Mouse (Mus musculus): ENCODE measurements at regions not wholly inside any gene's neighbourhood (a gene's known extent, or its start where the extent isn't known, plus 50 kb on each side); places are given as distances from the start of the nearest gene placed in this dataset.

GRCm38 (mm10) chr1:183619451-183620059 is 201.5 kb downstream of the Hhipl2 start:
- DNase-seq (ENCODE audit: low read depth, low spot score): no peak
- in situ Hi-C loops (cut with MboI; ENCODE audit: low sequenced_read_pairs in 2 of 2, unreplicated experiment in 2 of 2): no loop called here

GRCm38 (mm10) chr1:183622341-183622740 is 204.3 kb downstream of the Hhipl2 start:
- Histone ChIP-seq H3K36me3 (ENCODE audit: control insufficient read depth, insufficient read depth, low read length, poor library complexity, severe bottlenecking) (no peaks in the 10 kb centered on the region), H3K4me1 (ENCODE audit: control insufficient read depth in 2 of 2, insufficient read depth in 2 of 2, low read length in 2 of 2, poor library complexity in 1 of 2) (no peaks in the 10 kb centered on the region), H3K4me3 (ENCODE audit: insufficient read depth in 1 of 2, low read depth in 1 of 2, low read length in 2 of 2, poor library complexity in 1 of 2, severe bottlenecking in 1 of 2) (no peak overlapping the region), H3K9ac (ENCODE audit: insufficient read depth, low read depth, low read length, poor library complexity, severe bottlenecking) (no peak overlapping the region), H3K9me3 (ENCODE audit: control insufficient read depth, insufficient read depth, low read depth, low read length) (no peaks in the 10 kb centered on the region), H3K27ac (ENCODE audit: insufficient read depth, low read depth, low read length, poor library complexity, severe bottlenecking) (no peak overlapping the region)
- no peak for DNase-seq (ENCODE audit: low read depth, low spot score)
- TF ChIP-seq MAFK (IDR thresholded peaks at IDR 0.05; ENCODE audit: insufficient read depth, low read depth, low read length) (no peak), ZNF384 (IDR thresholded peaks at IDR 0.05; ENCODE audit: low read depth, low read length) (no peak), CHD2 (IDR thresholded peaks at IDR 0.05; ENCODE audit: low read depth, low read length) (no peak), HCFC1 (IDR thresholded peaks at IDR 0.05; ENCODE audit: borderline replicate concordance, insufficient read depth, low read length) (no peak), ZC3H11A (IDR thresholded peaks at IDR 0.05; ENCODE audit: borderline replicate concordance, low read depth, low read length) (no peak)
- in situ Hi-C loops (cut with MboI; ENCODE audit: low sequenced_read_pairs in 2 of 2, unreplicated experiment in 2 of 2): no loop called here

More at GRCm38 (mm10) chr1:183619451-183620059, 201.5 kb downstream of the Hhipl2 start:
- Histone ChIP-seq H3K4me3 (ENCODE audit: insufficient read depth in 1 of 2, low read depth in 1 of 2, low read length in 2 of 2, poor library complexity in 1 of 2, severe bottlenecking in 1 of 2) (no peak overlapping the region), H3K4me1 (ENCODE audit: control insufficient read depth in 2 of 2, insufficient read depth in 2 of 2, low read length in 2 of 2, poor library complexity in 1 of 2) (no peaks in the 10 kb centered on the region), H3K27ac (ENCODE audit: insufficient read depth, low read depth, low read length, poor library complexity, severe bottlenecking) (no peak overlapping the region), H3K36me3 (ENCODE audit: control insufficient read depth, insufficient read depth, low read length, poor library complexity, severe bottlenecking) (no peaks in the 10 kb centered on the region), H3K9me3 (ENCODE audit: control insufficient read depth, insufficient read depth, low read depth, low read length) (no peaks in the 10 kb centered on the region), H3K9ac (ENCODE audit: insufficient read depth, low read depth, low read length, poor library complexity, severe bottlenecking) (no peak overlapping the region)
- TF ChIP-seq CHD2 (IDR thresholded peaks at IDR 0.05; ENCODE audit: low read depth, low read length) (no peak), ZC3H11A (IDR thresholded peaks at IDR 0.05; ENCODE audit: borderline replicate concordance, low read depth, low read length) (no peak), MAFK (IDR thresholded peaks at IDR 0.05; ENCODE audit: insufficient read depth, low read depth, low read length) (no peak), ZNF384 (IDR thresholded peaks at IDR 0.05; ENCODE audit: low read depth, low read length) (no peak), HCFC1 (IDR thresholded peaks at IDR 0.05; ENCODE audit: borderline replicate concordance, insufficient read depth, low read length) (no peak)

- H3K4me3 ChIP-seq (ENCODE audit: insufficient read depth in 1 of 2, low read depth in 1 of 2, low read length in 2 of 2, poor library complexity in 1 of 2, severe bottlenecking in 1 of 2): no peak overlapping the region
- H3K9me3 ChIP-seq (ENCODE audit: control insufficient read depth, insufficient read depth, low read depth, low read length): no peaks in the 10 kb centered on the region
- TF ChIP-seq MAFK (IDR thresholded peaks at IDR 0.05; ENCODE audit: insufficient read depth, low read depth, low read length) (no peak), ZNF384 (IDR thresholded peaks at IDR 0.05; ENCODE audit: low read depth, low read length) (no peak), CHD2 (IDR thresholded peaks at IDR 0.05; ENCODE audit: low read depth, low read length) (no peak), ZC3H11A (IDR thresholded peaks at IDR 0.05; ENCODE audit: borderline replicate concordance, low read depth, low read length) (no peak), HCFC1 (IDR thresholded peaks at IDR 0.05; ENCODE audit: borderline replicate concordance, insufficient read depth, low read length) (no peak)
- in situ Hi-C loops (cut with MboI; ENCODE audit: low sequenced_read_pairs in 2 of 2, unreplicated experiment in 2 of 2): no loop called here
- DNase-seq (ENCODE audit: low read depth, low spot score): no peak
- no peak overlapping the region for H3K9ac ChIP-seq (ENCODE audit: insufficient read depth, low read depth, low read length, poor library complexity, severe bottlenecking)
- no peaks in the 10 kb centered on the region for H3K4me1 ChIP-seq (ENCODE audit: control insufficient read depth in 2 of 2, insufficient read depth in 2 of 2, low read length in 2 of 2, poor library complexity in 1 of 2)
- no peak overlapping the region for H3K27ac ChIP-seq (ENCODE audit: insufficient read depth, low read depth, low read length, poor library complexity, severe bottlenecking)
- no peaks in the 10 kb centered on the region for H3K36me3 ChIP-seq (ENCODE audit: control insufficient read depth, insufficient read depth, low read length, poor library complexity, severe bottlenecking)
These were observed 206.3 kb downstream of the Hhipl2 start for GRCm38 (mm10) chr1:183624266-183624665.

- no peaks in the 10 kb centered on the region for H3K36me3 ChIP-seq (ENCODE audit: control insufficient read depth, insufficient read depth, low read length, poor library complexity, severe bottlenecking)
- H3K4me1 ChIP-seq (ENCODE audit: control insufficient read depth in 2 of 2, insufficient read depth in 2 of 2, low read length in 2 of 2, poor library complexity in 1 of 2): no peaks in the 10 kb centered on the region
- TF ChIP-seq MAFK (IDR thresholded peaks at IDR 0.05; ENCODE audit: insufficient read depth, low read depth, low read length) (no peak), CHD2 (IDR thresholded peaks at IDR 0.05; ENCODE audit: low read depth, low read length) (no peak), ZC3H11A (IDR thresholded peaks at IDR 0.05; ENCODE audit: borderline replicate concordance, low read depth, low read length) (no peak)
- H3K4me3 ChIP-seq (ENCODE audit: insufficient read depth in 1 of 2, low read depth in 1 of 2, low read length in 2 of 2, poor library complexity in 1 of 2, severe bottlenecking in 1 of 2): no peak overlapping the region
- H3K27ac ChIP-seq (ENCODE audit: insufficient read depth, low read depth, low read length, poor library complexity, severe bottlenecking): no peak overlapping the region
- no peak for DNase-seq (ENCODE audit: low read depth, low spot score)
- in situ Hi-C loops (cut with MboI; ENCODE audit: low sequenced_read_pairs in 2 of 2, unreplicated experiment in 2 of 2): no loop called here
- H3K9me3 ChIP-seq (ENCODE audit: control insufficient read depth, insufficient read depth, low read depth, low read length): no peaks in the 10 kb centered on the region
- H3K9ac ChIP-seq (ENCODE audit: insufficient read depth, low read depth, low read length, poor library complexity, severe bottlenecking): no peak overlapping the region
These were observed 215.8 kb downstream of the Hhipl2 start for GRCm38 (mm10) chr1:183633810-183634209.

GRCm38 (mm10) chr1:183634836-183635235 is 216.8 kb downstream of the Hhipl2 start:
- TF ChIP-seq ZNF384 (IDR thresholded peaks at IDR 0.05; ENCODE audit: low read depth, low read length): no peak
- TF ChIP-seq CHD2 (IDR thresholded peaks at IDR 0.05; ENCODE audit: low read depth, low read length): no peak
- TF ChIP-seq ZC3H11A (IDR thresholded peaks at IDR 0.05; ENCODE audit: borderline replicate concordance, low read depth, low read length): no peak
- no peak for TF ChIP-seq MAFK (IDR thresholded peaks at IDR 0.05; ENCODE audit: insufficient read depth, low read depth, low read length)
- no peak for TF ChIP-seq HCFC1 (IDR thresholded peaks at IDR 0.05; ENCODE audit: borderline replicate concordance, insufficient read depth, low read length)

More at GRCm38 (mm10) chr1:183634836-183635235, 216.8 kb downstream of the Hhipl2 start:
- DNase-seq (ENCODE audit: low read depth, low spot score): no peak
- no peak overlapping the region for H3K4me3 ChIP-seq (ENCODE audit: insufficient read depth in 1 of 2, low read depth in 1 of 2, low read length in 2 of 2, poor library complexity in 1 of 2, severe bottlenecking in 1 of 2)
- no peak overlapping the region for H3K9ac ChIP-seq (ENCODE audit: insufficient read depth, low read depth, low read length, poor library complexity, severe bottlenecking)
- H3K27ac ChIP-seq (ENCODE audit: insufficient read depth, low read depth, low read length, poor library complexity, severe bottlenecking): no peak overlapping the region
- H3K9me3 ChIP-seq (ENCODE audit: control insufficient read depth, insufficient read depth, low read depth, low read length): no peaks in the 10 kb centered on the region
- no peaks in the 10 kb centered on the region; a peak in 1 of 4 replicates for H3K4me1 ChIP-seq (ENCODE audit: control insufficient read depth in 2 of 2, insufficient read depth in 2 of 2, low read length in 2 of 2, poor library complexity in 1 of 2)
- in situ Hi-C loops (cut with MboI; ENCODE audit: low sequenced_read_pairs in 2 of 2, unreplicated experiment in 2 of 2): no loop called here
- no peaks in the 10 kb centered on the region for H3K36me3 ChIP-seq (ENCODE audit: control insufficient read depth, insufficient read depth, low read length, poor library complexity, severe bottlenecking)

Data from ES-E14 (cell line).